Mouse (Mus musculus): ENCODE results near the gene Gm44965. TPM values are rescaled to one million over a fixed set of nuclear protein-coding genes. Genes with fewer than 3 reads are reported as not detected.

Gm44965 gene
- polyA plus RNA-seq, 1 experiment: 1.5 TPM

GRCm38 (mm10) chr6:48645660-48646308, 52.0 kb downstream of the Gm44965 start:
- peak overlapping the region; percentile 10 for H3K4me2 ChIP-seq (ENCODE audit: low read depth)
- no peak overlapping the region for H3K4me3 ChIP-seq
- H3K36me3 ChIP-seq (ENCODE audit: control insufficient read depth, insufficient read depth): no peaks in the 10 kb centered on the region
- peaks cover 6% of the 10 kb centered on the region for H3K27me3 ChIP-seq (ENCODE audit: control insufficient read depth, insufficient read depth, insufficient read length)
- H3K79me2 ChIP-seq (ENCODE audit: control insufficient read depth, insufficient read depth): no peaks in the 10 kb centered on the region
- no peak overlapping the region for H3ac ChIP-seq (ENCODE audit: control insufficient read depth, insufficient read length)
- no peak for TF ChIP-seq MAX (IDR thresholded peaks at IDR 0.05; ENCODE audit: low read depth)
- no peak for TF ChIP-seq SRF (IDR thresholded peaks at IDR 0.05; ENCODE audit: control insufficient read depth, insufficient read length, low read depth)
- no peak for TF ChIP-seq POLR2AphosphoS2 (IDR thresholded peaks at IDR 0.05; ENCODE audit: insufficient read length, low read depth)
- TF ChIP-seq TCF3 (IDR thresholded peaks at IDR 0.05; ENCODE audit: insufficient read length, low read depth): no peak
- TF ChIP-seq TCF12 (IDR thresholded peaks at IDR 0.05; ENCODE audit: insufficient read depth, poor library complexity, severe bottlenecking): no peak
- TF ChIP-seq REST (IDR thresholded peaks at IDR 0.05; ENCODE audit: insufficient read depth, insufficient read length): no peak
- no peak for TF ChIP-seq MYOD1 (IDR thresholded peaks at IDR 0.05; ENCODE audit: control insufficient read depth in 1 of 3, insufficient read length in 2 of 3, low read depth in 2 of 3)
- no peak for TF ChIP-seq E2F4 (IDR thresholded peaks at IDR 0.05; ENCODE audit: insufficient read depth)
- TF ChIP-seq CEBPB (IDR thresholded peaks at IDR 0.05; ENCODE audit: insufficient read depth, poor library complexity, severe bottlenecking): no peak
- no peak for TF ChIP-seq MYOG (IDR thresholded peaks at IDR 0.05; ENCODE audit: control insufficient read depth in 1 of 3, insufficient read depth in 1 of 3, insufficient read length in 2 of 3, low read depth in 2 of 3)
- no peak for TF ChIP-seq USF1 (IDR thresholded peaks at IDR 0.05; ENCODE audit: low read depth)
- TF ChIP-seq POLR2A (IDR thresholded peaks at IDR 0.05; ENCODE audit: insufficient read length, low read depth): no peak

GRCm38 (mm10) chr6:48646309-48646690, 52.6 kb downstream of the Gm44965 start:
- no peak for TF ChIP-seq POLR2A (IDR thresholded peaks at IDR 0.05; ENCODE audit: insufficient read length, low read depth)
- TF ChIP-seq TCF3 (IDR thresholded peaks at IDR 0.05; ENCODE audit: insufficient read length, low read depth): no peak
- no peak for TF ChIP-seq SRF (IDR thresholded peaks at IDR 0.05; ENCODE audit: control insufficient read depth, insufficient read length, low read depth)
- TF ChIP-seq REST (IDR thresholded peaks at IDR 0.05; ENCODE audit: insufficient read depth, insufficient read length): no peak
- no peak for TF ChIP-seq USF1 (IDR thresholded peaks at IDR 0.05; ENCODE audit: low read depth)
- no peak for TF ChIP-seq MYOG (IDR thresholded peaks at IDR 0.05; ENCODE audit: control insufficient read depth in 1 of 3, insufficient read depth in 1 of 3, insufficient read length in 2 of 3, low read depth in 2 of 3)
- TF ChIP-seq MAX (IDR thresholded peaks at IDR 0.05; ENCODE audit: low read depth): no peak
- no peak for TF ChIP-seq POLR2AphosphoS2 (IDR thresholded peaks at IDR 0.05; ENCODE audit: insufficient read length, low read depth)
- TF ChIP-seq E2F4 (IDR thresholded peaks at IDR 0.05; ENCODE audit: insufficient read depth): no peak
- no peak for TF ChIP-seq CEBPB (IDR thresholded peaks at IDR 0.05; ENCODE audit: insufficient read depth, poor library complexity, severe bottlenecking)
- no peak for TF ChIP-seq TCF12 (IDR thresholded peaks at IDR 0.05; ENCODE audit: insufficient read depth, poor library complexity, severe bottlenecking)
- no peak for TF ChIP-seq MYOD1 (IDR thresholded peaks at IDR 0.05; ENCODE audit: control insufficient read depth in 1 of 3, insufficient read length in 2 of 3, low read depth in 2 of 3)
- Histone ChIP-seq H3K79me2 (ENCODE audit: control insufficient read depth, insufficient read depth) (no peaks in the 10 kb centered on the region), H3K4me2 (ENCODE audit: low read depth) (no peak overlapping the region), H3K36me3 (ENCODE audit: control insufficient read depth, insufficient read depth) (no peaks in the 10 kb centered on the region), H3K4me3 (no peak overlapping the region), H3ac (ENCODE audit: control insufficient read depth, insufficient read length) (no peak overlapping the region), H3K27me3 (ENCODE audit: control insufficient read depth, insufficient read depth, insufficient read length) (peaks cover 6% of the 10 kb centered on the region)

- no peaks in the 10 kb centered on the region for H3K36me3 ChIP-seq (ENCODE audit: control insufficient read depth, insufficient read depth)
- no peak within 1 kb of the TSS for H3K4me2 ChIP-seq (ENCODE audit: low read depth)
- no peaks in the 10 kb centered on the region for H3K79me2 ChIP-seq (ENCODE audit: control insufficient read depth, insufficient read depth)
- TF ChIP-seq POLR2AphosphoS2 (IDR thresholded peaks at IDR 0.05; ENCODE audit: insufficient read length, low read depth) (no peak), TCF12 (IDR thresholded peaks at IDR 0.05; ENCODE audit: insufficient read depth, poor library complexity, severe bottlenecking) (no peak), MYOG (IDR thresholded peaks at IDR 0.05; ENCODE audit: control insufficient read depth in 1 of 3, insufficient read depth in 1 of 3, insufficient read length in 2 of 3, low read depth in 2 of 3) (no peak), POLR2A (IDR thresholded peaks at IDR 0.05; ENCODE audit: insufficient read length, low read depth) (no peak), USF1 (IDR thresholded peaks at IDR 0.05; ENCODE audit: low read depth) (no peak), REST (IDR thresholded peaks at IDR 0.05; ENCODE audit: insufficient read depth, insufficient read length) (no peak), MAX (IDR thresholded peaks at IDR 0.05; ENCODE audit: low read depth) (no peak), TCF3 (IDR thresholded peaks at IDR 0.05; ENCODE audit: insufficient read length, low read depth) (no peak), E2F4 (IDR thresholded peaks at IDR 0.05; ENCODE audit: insufficient read depth) (no peak), MYOD1 (IDR thresholded peaks at IDR 0.05; ENCODE audit: control insufficient read depth in 1 of 3, insufficient read length in 2 of 3, low read depth in 2 of 3) (no peak), CEBPB (IDR thresholded peaks at IDR 0.05; ENCODE audit: insufficient read depth, poor library complexity, severe bottlenecking) (no peak)
- H3K4me3 ChIP-seq: no peak within 1 kb of the TSS
- H3ac ChIP-seq (ENCODE audit: control insufficient read depth, insufficient read length): no peak within 1 kb of the TSS
- peaks cover 6% of the 10 kb centered on the region for H3K27me3 ChIP-seq (ENCODE audit: control insufficient read depth, insufficient read depth, insufficient read length)
These were observed 53.3 kb downstream of the Gm44965 start, which contains the start of gene Gimap8 for GRCm38 (mm10) chr6:48646995-48647394. Gimap8 (plus strand) TSS chr6:48647234.

GRCm38 (mm10) chr6:48647611-48648010, 53.9 kb downstream of the Gm44965 start:
- H3K79me2 ChIP-seq (ENCODE audit: control insufficient read depth, insufficient read depth): no peaks in the 10 kb centered on the region
- H3K4me3 ChIP-seq: no peak overlapping the region
- no peak overlapping the region for H3ac ChIP-seq (ENCODE audit: control insufficient read depth, insufficient read length)
- TF ChIP-seq MAX (IDR thresholded peaks at IDR 0.05; ENCODE audit: low read depth) (no peak), USF1 (IDR thresholded peaks at IDR 0.05; ENCODE audit: low read depth) (no peak)
- H3K36me3 ChIP-seq (ENCODE audit: control insufficient read depth, insufficient read depth): no peaks in the 10 kb centered on the region
- peaks cover 6% of the 10 kb centered on the region for H3K27me3 ChIP-seq (ENCODE audit: control insufficient read depth, insufficient read depth, insufficient read length)
- no peak overlapping the region for H3K4me2 ChIP-seq (ENCODE audit: low read depth)

GRCm38 (mm10) chr6:48648779-48649178, 55.0 kb downstream of the Gm44965 start:
- H3K36me3 ChIP-seq (ENCODE audit: control insufficient read depth, insufficient read depth): no peaks in the 10 kb centered on the region
- TF ChIP-seq TCF3 (IDR thresholded peaks at IDR 0.05; ENCODE audit: insufficient read length, low read depth) (no peak), REST (IDR thresholded peaks at IDR 0.05; ENCODE audit: insufficient read depth, insufficient read length) (no peak), POLR2A (IDR thresholded peaks at IDR 0.05; ENCODE audit: insufficient read length, low read depth) (no peak), POLR2AphosphoS2 (IDR thresholded peaks at IDR 0.05; ENCODE audit: insufficient read length, low read depth) (no peak), CEBPB (IDR thresholded peaks at IDR 0.05; ENCODE audit: insufficient read depth, poor library complexity, severe bottlenecking) (no peak)
- H3K79me2 ChIP-seq (ENCODE audit: control insufficient read depth, insufficient read depth): no peaks in the 10 kb centered on the region
- no peak overlapping the region for H3K4me3 ChIP-seq
- no peak overlapping the region for H3K4me2 ChIP-seq (ENCODE audit: low read depth)
- no peak overlapping the region for H3ac ChIP-seq (ENCODE audit: control insufficient read depth, insufficient read length)
- peaks cover 6% of the 10 kb centered on the region for H3K27me3 ChIP-seq (ENCODE audit: control insufficient read depth, insufficient read depth, insufficient read length)

Measured in myocyte (in vitro differentiated cells).